Mouse (Mus musculus): Measurements from ENCODE around the gene Sox30.

DNA sequence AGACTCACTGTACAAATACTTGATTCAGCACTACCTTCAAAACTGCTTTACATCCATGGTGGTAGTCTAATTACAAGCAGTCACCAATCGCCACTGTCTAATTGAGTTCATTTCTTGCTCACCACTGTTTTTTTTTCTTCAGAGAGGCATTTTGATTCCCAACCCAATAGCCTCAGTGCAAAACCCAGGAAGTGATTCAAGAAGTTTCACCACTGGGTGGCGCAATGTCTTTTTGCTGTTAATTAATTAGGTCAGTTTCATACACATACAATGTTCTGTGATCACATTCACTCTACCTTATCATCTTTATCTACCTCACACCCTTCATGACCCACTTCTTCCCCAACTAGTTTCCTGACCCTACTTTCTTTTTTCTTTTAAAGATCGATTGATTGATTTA, 20.5 kb upstream of the Sox30 start:
- TF ChIP-seq CTCF (conservative IDR thresholded peaks at IDR 0.05; ENCODE audit: low read length) (peak; percentile 12; the same call in 1 of the 2 replicates), NANOG (IDR thresholded peaks at IDR 0.05; ENCODE audit: borderline replicate concordance, low read length) (no peak)

All from E14TG2a.4 (cell line).